Mouse (Mus musculus) MEL (cell line): ENCODE results near the gene Prkcb.

Source experiments
- CTCF ChIP-seq, 3 experiments: IDR thresholded peaks in 2 of 3; conservative IDR thresholded peaks in 1 of 3; 2 replicates each; pipeline ENCODE4 v1.5.1; 2011 to 2012; ENCODE audit warnings: low read length in 3 of 3, low read depth in 2 of 3, mild to moderate bottlenecking in 2 of 3, improper control_type of control experiment in 1 of 3, inconsistent platforms in 1 of 3, mixed read lengths in 1 of 3, moderate library complexity in 1 of 3; ENCODE audit not compliant: control insufficient read depth in 1 of 3, insufficient read depth in 1 of 3, poor library complexity in 1 of 3, severe bottlenecking in 1 of 3
- KAT2A ChIP-seq: conservative IDR thresholded peaks from 2 replicates; pipeline ENCODE4 v1.6.1; 2012; ENCODE audit warnings: low read depth, low read length, improper control_type of control experiment, inconsistent platforms
- RAD21 ChIP-seq: IDR thresholded peaks from 2 replicates; pipeline ENCODE4 v1.6.1; 2011; ENCODE audit warnings: mild to moderate bottlenecking, low read depth, low read length, improper control_type of control experiment
- TAL1 ChIP-seq: IDR thresholded peaks from 2 replicates; pipeline ENCODE4 v1.6.1; 2012; ENCODE audit warnings: mild to moderate bottlenecking, inconsistent platforms, low read length, moderate library complexity, mixed read lengths
- USF1 ChIP-seq: IDR thresholded peaks from 2 replicates; pipeline ENCODE4 v1.6.1; 2014; ENCODE audit warnings: low read depth, mild to moderate bottlenecking, inconsistent platforms, low read length, improper control_type of control experiment, moderate library complexity

DNA sequence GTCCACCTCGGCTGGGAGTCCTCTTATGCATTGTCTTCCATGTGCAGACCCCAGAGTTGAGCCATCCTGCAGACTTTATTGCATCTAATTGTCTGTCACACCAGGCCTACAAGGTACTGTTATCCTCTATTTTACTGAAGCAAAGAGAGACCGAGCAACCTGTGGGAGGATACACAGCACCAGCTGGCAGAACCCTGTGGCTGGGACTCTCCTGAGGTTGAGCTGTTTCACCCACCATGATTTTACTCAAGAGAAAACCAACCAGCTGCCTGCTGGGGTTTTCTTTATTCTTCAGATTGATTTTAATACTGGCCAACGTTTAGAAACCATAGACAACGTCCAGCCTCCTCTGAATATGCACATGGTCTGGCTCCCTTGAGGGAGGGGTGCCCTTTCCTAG, 102.1 kb downstream of the Prkcb start:
- TF ChIP-seq KAT2A: no peak
- TF ChIP-seq USF1: no peak
- no peak for TF ChIP-seq RAD21
- TF ChIP-seq TAL1: no peak
- TF ChIP-seq CTCF (IDR thresholded peaks at IDR 0.05 in 2 of 3, conservative IDR thresholded peaks at IDR 0.05 in 1 of 3; ENCODE audit: control insufficient read depth in 1 of 3, insufficient read depth in 1 of 3, low read depth in 2 of 3, low read length in 3 of 3, poor library complexity in 1 of 3, severe bottlenecking in 1 of 3): no peak
